Mouse (Mus musculus) thymus, adult 2 months (tissue): Measurements from ENCODE around the gene Tulp1.

Source experiments
- CTCF ChIP-seq: fragments of 200-500 bp; IDR thresholded peaks from 2 replicates; pipeline ENCODE4 v1.5.1; 2012; ENCODE audit warnings: mild to moderate bottlenecking, control low read depth, low read length, moderate library complexity, borderline replicate concordance; ENCODE audit not compliant: control insufficient read depth, poor library complexity, insufficient read depth; ENCODE audit errors: extremely low read depth
- POLR2A ChIP-seq: fragments of 200-500 bp; IDR thresholded peaks from 2 replicates; pipeline ENCODE4 v1.6.1; 2012; ENCODE audit warnings: mild to moderate bottlenecking, low read length, control low read depth, moderate library complexity; ENCODE audit not compliant: control insufficient read depth, poor library complexity, insufficient read depth; ENCODE audit errors: extremely low read depth

DNA sequence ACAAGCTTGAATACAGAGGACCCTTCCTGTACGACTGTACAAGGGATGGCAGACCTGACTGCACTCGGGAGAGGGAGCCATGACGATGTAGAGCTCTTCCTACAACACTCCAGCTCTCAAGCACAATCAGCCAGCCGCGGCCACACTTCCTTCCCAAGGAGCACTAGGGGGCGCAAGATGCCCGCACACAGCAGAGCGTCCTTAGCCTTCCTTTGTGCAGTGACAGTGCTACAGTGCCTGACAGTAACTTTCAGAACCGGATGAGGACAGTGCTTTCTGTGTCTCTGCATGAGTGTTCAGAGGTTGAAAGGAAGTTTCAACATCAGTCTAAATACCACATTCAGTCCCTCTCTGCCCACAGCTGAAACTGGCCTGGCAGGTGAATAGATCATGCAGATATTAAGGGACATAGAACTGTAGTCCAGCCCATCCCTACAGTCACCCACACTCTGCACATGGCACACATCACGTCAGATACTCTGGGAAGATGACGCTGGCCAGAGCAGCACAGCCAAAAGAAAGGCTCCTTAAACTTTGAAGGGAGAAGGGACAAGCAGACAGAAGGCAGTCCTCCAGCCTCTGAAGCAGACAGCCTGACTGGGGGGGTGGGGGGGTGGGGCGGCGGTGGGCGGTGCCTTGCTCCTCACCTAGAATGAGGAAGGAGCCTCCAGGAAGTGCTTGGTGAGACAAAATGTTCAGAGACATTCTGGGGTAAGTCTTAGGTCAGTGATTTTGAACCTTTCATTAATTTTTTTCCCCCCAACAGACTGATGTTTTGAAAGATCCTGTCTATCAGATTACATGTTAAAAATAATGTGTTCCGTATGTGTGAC, 42.6 kb upstream of the Tulp1 start:
- TF ChIP-seq CTCF, result peak; percentile 91
- TF ChIP-seq POLR2A, result no peak
